Mouse (Mus musculus) testis, adult 2 months (tissue): ENCODE measurements at regions not wholly inside any gene's neighbourhood (a gene's known extent, or its start where the extent isn't known, plus 50 kb on each side); places are given as distances from the start of the nearest gene placed in this dataset.

ENCODE experiments used
- CTCF ChIP-seq: fragments of 200-500 bp; IDR thresholded peaks from 2 replicates; pipeline ENCODE4 v1.5.1; 2012; ENCODE audit warnings: low read depth, mild to moderate bottlenecking, inconsistent platforms, low read length, moderate library complexity; ENCODE audit not compliant: control insufficient read depth, insufficient read depth, insufficient replicate concordance
- POLR2A ChIP-seq: fragments of 200-500 bp; IDR thresholded peaks from 2 replicates; pipeline ENCODE4 v1.6.1; 2012; ENCODE audit warnings: low read depth, mild to moderate bottlenecking, inconsistent platforms, low read length, moderate library complexity; ENCODE audit not compliant: control insufficient read depth

DNA sequence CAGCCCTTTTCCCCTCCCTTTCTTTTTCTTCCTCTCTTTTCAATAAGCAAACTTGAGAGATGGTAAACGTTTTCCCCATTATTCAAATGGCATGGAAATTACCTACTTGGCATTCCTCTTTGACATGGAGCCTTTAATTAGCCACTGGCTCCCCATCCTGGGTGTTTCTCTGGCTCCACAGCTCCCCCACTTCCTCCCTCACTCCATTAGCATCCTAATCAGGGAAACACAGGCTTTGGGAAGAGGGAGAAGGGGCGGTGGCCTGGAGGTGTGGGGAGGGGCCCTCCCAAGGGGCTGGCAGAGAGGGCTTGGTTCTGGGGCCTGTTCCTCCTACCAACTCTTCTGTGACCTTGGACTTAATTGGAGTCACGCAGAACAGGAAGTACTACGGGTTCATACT is 132.7 kb downstream of the Cct6b start:
- TF ChIP-seq POLR2A (no peak), CTCF (no peak)
